Mouse (Mus musculus) 416B (cell line): ENCODE results near the gene Hsd3b7.
"Not testable (repeated sequence)": the region's sequence is repeated elsewhere in the genome, so short reads cannot be mapped to it uniquely, and the experiment has no call there.

Source experiments
- DNase-seq: peaks from one replicate; pipeline ENCODE4 v3.0.0; 2011; ENCODE audit warnings: low read depth

Hsd3b7 gene

DNA sequence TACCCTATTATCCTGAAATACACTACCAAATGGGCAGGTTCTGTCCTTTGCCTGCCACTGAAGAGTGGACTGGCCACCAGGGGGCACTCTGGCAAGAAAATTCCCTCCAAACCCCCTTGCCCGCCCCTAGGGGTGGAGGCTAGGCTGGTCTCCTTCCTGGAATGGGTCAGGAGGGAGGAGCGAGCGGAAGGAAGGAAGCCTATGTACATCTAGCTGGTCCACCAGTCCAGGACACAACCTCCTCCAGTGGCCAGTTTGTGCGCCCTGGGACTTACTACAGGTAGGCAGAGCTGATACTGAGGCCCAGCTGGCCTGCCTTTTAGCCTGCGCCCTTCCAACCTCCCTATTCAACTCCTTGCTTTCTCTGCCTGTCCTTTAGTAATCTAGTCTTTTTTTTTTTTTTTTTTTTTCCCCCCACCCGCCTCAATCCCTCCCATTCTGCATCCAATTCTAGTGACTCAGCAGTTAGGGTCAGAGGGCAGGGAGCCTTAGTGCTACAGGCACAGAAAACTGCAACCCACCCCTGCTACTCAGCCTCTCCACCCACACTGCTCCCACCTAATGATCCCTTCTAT is at the start of gene Hsd3b7:
Hsd3b7 (plus strand) TSS at position 170 of the 575 bp plus-strand sequence.
- peak; percentile 96 for DNase-seq

DNA sequence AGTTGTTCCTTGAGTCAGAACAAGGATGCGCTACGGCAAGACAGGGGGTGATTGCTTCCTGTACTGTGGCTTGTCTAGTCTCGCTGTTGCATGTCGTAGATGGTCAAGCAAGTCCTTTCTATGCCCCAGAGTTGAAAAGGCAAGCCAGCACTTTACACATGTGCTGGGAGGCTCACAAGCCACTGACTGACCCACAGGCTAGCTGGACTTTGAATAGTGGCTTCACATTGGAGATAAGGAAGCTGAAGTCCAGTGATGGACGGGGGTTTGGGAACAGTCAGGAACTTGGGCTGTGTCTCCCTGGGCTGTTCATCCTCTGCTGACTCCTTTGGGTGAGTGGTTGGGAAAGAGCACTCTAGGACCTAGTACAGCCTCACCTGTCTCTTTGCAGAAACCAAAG is 48.8 kb upstream of the Hsd3b7 start:
- no peak for DNase-seq

DNA sequence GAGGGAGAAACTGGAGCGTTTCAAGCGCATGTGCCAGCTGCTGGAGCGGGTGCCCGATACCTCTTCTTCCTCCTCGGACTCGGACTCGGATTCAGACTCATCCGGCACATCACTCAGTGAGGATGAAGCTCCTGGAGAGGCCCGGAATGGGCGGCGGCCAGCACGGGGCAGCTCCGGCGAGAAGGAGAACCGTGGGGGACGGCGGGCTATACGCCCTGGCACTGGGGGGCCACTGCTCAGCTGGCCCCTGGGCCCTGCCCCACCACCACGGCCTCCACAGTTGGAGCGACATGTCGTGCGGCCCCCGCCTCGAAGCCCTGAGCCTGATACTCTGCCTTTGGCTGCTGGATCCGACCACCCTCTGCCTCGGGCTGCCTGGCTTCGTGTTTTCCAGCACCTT is 48.3 kb upstream of the Hsd3b7 start:
- DNase-seq = no peak

DNA sequence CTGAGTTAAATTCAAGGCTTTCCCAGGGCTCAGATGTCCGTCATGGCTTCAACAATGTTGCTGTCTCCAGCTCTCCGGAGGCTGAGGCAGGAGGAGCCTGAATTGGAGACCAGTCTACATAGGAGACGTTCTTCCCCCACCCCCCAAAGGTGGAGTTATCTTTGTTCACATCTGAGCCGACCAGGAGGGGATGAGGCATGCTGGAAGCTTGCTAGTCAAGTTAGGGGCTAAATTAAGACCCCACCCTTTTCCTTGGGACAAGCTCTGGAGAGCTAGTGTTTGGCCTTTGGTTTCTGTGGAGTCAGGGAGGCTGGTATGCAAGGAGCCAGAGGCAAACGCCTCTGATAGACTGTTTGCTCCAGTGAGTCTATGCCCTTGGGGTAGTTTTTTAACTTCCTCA is 47.2 kb upstream of the Hsd3b7 start:
- DNase-seq = no peak

DNA sequence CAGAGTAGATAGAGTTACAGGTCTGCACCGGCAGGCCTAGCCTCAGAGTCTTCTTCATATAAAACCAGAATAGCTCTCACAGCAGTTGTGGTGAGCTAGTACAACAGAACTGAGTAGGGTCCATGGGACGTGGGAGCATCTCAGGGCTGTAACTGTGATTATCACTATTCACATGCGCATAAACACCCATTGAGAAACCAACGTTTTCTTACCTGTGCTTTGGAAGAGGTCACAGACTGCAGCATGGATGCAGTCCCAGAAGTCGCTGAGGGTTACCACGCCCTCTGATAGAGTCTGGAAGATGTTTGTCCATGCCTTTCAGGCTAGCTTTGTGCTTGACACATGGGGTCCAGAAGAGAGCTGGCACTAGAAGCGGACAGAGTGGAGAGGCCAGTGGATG is 46.7 kb upstream of the Hsd3b7 start:
- no peak for DNase-seq

DNA sequence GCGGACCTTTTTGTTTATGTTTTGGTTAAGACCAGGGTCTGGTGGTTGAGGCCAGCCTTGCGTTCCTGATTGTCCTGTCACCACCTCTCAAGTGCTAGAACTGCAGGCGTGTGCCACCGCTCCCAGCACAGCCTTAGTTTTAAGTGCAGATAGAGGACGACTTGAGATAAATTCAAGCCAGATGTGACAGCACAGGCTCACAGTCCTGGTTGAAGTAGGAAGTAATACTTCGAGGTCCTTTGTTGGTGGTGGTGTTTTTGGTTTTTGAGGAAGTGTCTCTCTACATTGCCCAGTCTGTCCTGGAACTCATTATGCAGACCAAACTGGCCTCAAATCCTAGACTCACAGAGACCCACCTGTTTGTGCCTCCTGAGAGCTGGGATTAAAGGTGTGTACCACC is 40.7 kb upstream of the Hsd3b7 start:
- no peak for DNase-seq

DNA sequence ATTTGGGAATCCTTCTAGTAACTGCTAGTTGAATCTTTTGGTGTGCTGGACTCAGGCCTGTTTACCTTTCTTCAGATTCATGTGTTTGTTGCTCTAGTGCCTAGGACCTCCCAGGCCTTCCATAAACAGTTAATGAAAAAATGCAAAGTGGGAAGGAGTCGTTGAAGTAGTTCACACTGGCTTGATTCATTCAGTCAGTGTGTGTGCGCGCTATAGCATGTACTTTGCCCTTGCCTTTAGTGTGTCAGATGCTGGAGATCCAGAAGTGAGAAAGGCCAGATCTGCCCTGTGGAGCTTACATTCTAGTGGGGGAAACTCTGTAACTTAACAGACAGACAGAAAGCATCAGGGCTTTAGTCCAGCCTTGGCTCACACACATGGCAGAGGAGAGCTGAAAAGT is 39.9 kb upstream of the Hsd3b7 start:
- no peak for DNase-seq

DNA sequence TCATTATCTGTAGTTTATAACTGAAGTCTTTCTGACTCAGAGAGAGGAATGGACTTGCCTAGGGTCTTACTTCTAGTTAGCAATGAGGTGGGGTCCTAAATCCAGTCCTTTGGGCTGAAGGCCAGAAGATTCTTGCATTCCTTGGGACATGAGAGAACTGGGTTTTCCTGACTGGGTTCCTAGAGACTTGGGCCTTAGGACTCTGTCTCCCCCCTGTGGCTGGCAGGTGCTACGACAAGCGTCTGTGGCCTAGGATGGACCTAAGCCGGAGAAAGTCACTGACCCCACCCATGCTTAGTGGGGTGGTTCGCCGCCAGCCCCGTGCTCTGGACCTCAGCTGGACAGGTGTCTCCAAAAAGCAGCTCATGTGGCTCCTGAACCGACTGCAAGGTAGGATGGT is 39.4 kb upstream of the Hsd3b7 start:
- peak; percentile 72 for DNase-seq

DNA sequence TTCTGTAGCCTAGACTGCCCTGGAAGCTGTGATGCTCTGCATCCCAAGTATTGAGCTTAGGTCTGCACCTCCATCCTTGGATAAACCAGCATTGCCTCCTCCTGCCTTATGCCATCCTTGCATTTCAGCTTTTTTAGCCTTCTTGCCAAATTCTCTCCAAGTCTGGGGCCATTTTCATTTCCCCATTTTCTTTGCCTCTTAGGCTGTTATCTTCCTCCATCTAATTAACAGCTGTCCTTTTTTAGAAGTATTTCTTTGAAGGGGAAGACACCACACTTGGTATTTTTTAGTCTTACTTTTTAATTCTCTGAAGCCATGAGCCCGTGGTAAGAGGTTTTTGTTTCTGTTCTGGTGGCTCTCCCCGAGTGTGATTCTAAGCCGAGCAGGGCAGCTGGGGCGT is 36.8 kb upstream of the Hsd3b7 start:
- no peak for DNase-seq

DNA sequence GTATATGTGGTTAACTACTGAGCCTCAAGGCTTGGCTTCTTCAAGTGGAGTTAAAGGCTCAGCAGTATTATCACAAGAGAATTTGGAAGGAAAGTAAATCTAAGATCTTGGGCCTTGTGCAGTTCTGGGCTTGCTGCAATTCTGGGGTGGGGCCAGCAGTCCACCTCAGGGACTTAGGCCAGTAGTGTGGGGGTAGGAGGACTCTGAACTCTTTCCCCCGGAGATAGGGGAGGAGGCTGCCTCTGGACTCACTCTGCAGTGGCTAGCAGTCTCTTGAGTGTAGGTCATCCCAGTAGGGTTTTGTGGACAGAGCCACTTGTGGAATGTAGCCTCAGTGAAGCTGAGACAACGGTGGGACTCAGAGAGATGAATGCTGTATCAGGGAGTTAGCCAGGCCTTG is 34.6 kb upstream of the Hsd3b7 start:
- DNase-seq = no peak

DNA sequence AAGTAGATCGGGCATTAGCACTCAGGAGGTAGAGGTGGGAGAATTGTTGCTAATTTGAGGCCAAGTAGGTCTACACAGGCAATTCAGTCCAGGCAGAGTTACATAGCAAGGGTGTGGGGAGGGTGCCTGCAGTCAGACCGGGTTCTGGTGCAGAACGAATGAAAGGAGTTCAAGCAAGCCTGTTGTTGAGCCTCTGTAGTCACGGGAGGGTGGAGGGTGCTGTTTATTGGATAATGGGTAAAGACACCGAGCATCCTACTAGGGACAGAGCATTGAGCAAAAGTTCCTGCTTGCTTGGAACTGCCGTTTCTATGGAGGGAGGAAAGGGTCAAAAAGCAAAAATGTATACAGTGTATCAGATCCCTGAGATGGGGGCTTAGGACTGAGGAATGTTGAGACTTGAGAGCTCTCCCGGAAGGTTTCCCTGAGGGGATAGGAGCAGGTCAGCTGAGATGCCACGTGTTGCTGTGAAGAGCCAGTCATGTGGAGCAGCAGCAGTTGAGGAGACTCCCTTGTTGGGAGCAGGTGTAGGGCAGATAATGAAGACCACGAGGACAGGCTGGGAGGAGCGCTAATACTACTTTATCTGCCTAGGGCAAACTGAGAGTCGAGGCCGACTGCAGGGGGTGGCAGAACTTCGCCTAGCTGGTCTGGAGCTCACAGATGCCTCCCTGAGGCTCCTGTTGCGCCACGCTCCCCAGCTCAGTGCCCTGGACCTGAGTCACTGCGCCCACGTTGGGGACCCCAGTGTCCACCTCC is 33.4 kb upstream of the Hsd3b7 start:
- DNase-seq = no peak

DNA sequence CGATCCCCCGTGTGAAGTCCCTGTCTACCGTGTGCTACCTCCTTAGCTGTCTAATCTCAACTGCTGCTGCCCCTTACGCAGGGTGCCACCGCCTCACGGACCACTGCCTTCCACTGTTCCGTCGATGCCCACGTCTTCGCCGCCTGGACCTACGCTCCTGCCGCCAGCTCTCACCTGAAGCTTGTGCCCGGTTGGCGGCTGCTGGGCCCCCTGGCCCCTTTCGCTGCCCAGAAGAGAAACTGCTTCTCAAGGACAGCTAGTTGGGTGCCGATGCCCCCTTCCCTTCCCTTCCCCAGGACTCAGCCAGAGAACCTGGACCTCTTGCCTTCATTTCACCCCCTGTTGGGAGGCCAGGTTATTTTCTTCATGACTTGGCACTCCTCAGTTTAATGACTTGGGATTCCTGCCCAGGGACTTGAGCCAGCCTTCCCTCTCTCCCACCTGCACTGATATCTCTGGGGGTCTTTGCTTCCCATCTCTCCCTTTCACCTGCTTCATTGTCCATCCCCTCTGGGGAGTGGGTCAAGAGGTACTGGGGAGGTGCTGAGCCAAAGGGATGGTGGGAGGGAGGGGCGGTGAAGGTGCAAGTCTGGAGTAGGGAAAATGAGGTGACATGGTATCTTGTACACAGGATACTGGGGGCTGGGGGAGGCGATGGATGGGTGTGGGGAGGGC is 32.6 kb upstream of the Hsd3b7 start:
- no peak for DNase-seq

DNA sequence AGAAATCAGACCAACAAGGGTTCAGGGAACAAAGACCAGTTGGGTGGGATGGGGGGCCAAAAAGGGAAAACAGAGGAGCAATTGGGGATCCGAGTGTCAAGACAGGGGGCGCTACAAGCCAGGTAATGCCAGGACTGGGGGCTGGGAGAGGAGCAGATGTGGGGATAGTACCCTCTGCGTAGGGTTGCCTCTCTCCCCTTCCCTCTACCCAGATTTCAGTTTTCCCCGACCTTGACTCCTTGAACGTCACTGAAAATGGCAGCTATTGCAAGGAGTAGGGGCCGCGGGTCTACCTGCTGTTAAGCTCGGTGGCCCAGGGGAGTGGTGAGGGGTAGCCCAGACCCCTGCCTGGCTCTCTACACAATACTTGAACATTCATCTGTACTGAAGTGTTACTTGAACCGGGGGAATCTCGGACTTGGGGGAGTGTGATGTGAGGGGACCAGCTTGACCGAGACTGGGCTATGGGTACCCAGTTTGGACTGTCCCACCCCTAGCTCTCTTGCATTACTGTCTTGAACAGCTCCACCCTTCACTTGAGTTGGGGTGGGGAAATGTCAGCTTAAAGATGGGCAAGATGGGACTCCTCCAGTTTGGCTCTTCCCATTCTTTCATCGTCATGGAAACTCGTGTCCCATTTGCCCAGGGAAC is 31.9 kb upstream of the Hsd3b7 start:
- DNase-seq = no peak

DNA sequence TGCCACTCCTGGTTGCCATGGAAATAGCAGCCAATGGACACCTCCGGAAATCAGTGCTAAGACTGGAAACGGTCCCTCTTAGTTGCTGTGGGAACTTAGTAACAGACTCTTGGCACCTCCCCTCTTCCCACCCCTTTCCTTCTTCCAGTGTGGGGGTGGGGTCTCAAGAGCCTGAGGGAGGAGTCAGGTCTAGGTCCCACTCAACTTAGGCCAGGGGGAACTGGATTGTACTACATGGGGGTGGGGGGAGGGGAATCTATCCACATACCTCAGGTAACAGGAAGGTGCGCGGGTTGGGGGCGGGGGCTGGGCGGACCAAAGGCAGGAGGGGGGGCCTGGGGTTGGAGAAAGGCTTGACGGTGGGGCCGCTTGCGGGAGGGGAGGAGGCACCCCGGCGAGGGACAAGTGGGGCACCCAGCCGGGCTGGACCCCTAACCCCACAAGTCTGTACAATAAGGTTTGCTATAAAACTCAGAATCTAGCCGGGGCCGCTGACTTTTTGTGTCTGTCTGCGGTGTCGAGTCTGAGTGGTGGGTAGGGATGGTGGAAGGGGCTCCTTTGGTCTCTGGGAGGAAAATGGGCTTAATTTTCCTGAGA is 31.3 kb upstream of the Hsd3b7 start:
- DNase-seq = peak; percentile 99

DNA sequence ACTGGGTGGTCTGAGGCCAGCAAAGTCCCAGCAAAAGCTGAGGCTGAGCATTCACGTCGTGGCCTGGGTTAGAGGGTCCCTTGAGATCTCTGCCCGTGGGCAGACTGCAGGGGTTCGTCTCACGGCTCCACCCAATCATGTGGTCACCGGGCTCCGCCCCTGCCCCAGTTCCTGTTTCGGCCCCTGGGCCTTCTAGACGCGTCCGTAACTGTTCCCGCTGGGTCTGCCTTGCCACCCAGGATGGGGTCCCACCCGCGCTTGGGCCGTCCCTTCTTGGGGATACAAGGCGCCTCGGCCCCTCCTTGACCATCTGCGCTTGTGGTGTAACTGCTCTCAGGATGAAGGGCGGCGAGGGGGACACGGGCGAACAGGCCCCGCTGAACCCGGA is 30.8 kb upstream of the Hsd3b7 start, which contains the start of gene Orai3:
Orai3 (plus strand) TSS at position 165 of the 388 bp plus-strand sequence.
- peak; percentile 89 for DNase-seq

DNA sequence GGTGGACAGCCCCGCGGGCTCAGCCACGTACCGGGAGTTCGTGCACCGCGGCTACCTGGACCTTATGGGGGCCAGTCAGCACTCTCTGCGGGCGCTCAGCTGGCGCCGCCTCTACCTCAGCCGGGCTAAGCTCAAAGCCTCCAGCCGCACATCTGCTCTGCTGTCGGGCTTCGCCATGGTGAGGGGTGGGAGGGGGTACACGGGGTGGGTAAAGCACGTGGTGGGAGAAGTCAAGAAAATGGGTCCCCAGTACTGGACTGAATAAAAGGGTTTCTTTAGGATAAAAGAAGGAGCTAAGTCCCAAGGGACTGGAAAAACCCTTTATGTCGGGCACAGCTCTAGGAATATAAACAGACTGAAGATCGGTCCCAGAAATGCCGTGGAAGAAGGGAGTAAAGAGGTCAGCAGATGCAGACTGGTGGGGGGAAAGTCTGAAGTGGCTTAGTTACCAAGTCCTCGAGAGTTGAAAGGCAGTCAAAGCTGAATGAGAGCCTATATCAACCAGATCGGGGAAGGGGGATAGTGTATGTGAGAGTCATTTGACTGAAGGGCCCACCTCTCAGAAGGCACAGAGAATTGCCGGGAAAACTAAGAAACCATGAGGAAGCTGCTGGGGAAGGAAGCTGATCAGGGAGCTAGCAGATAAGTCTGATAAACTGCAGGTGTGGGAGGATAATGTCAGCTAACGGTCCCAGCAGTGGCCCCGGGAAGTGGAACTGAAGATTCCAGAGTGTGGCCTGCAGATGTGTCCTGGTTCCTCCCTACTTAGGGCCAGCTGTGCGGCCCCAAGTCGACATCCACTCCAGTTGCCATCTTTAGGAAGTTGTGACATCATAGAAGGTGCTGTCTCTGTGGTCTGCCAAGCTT is 30.1 kb upstream of the Hsd3b7 start:
- peak; percentile 66 for DNase-seq

DNA sequence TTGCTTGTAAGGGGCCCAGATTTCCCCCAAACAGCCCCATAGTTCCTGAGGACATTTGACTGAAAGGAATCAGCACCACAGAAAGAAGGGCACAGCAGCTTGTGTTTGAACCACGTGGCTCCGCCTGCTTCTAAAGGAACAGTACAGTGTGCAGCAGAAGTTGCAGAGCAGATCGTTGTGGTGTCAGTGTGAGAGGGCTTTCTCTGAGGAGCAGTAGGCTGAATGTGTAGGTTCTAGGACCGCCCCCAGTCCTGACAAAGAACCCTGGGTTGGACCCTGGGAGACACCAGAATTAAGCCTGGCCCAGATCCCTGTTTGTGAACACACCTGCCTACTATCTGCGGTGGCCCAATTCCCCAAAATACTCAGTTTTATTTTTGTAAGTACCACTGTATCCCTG is 29.1 kb upstream of the Hsd3b7 start:
- DNase-seq = peak; percentile 64

DNA sequence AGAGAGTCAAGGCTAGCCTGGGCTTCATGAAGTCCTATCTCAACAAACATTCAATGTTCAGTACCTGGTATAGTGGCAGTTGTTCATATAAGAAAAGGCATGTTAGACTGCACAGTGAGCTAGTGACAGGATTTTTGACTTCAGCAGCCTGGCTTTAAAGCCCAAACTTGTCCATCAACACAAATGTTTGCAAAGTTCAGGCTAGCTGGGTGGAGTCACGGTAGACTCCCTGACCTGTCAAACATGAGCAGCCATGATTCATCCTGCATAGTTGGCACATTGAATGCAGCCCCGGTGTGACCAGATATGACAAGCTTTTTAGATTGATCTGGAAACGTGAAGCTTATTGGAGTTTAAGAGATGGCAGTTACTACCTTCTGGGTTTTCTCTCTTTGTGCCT is 28.3 kb upstream of the Hsd3b7 start:
- DNase-seq = peak; percentile 47

DNA sequence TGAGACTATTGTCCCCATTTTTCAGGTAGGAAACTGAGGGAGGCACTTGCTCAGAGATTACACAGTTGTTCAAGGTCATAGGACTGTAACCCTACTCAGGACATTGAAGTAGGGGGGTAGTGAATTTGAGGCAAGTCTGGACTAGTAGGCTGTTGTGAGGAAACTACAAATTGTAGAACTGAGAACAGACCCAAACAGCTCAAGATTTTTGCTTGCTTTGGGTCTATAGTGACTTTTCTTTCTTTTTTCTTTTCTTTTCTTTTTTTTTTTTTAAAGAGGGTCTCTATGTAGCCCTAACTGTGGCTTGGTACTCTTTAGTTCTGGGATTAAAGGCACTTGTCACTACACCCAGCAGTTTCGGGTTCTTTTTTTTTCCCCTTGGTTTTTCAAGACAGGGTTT is 27.8 kb upstream of the Hsd3b7 start:
- DNase-seq = peak; percentile 20

DNA sequence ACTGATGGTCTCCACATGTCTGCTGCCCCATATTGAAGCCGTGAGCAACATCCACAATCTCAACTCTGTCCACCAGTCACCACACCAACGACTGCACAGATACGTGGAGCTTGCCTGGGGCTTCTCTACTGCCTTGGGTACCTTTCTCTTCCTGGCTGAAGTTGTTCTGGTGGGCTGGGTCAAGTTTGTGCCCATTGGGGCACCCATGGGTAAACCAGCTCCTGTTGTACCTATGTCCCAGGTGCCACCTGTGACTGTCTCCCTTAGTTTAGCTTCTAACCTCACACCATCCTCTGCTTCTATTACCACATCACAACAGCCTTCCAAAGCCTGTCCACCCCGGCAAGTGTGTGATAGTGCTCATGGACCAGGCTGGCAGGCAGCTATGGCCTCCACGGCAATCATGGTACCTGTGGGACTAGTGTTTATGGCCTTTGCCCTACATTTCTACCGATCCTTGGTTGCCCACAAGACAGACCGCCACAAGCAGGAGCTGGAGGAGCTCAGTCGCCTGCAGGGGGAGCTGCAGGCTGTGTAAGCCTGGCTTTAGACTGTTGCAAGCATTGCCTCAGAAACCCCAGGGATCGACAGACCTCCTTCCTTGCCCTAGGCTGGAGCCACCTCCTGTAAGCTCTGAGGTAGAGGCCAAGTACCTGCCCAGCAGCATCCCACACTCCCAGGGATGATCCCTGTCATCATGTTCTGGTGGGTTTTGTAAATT is 26.6 kb upstream of the Hsd3b7 start:
- peak; percentile 90 for DNase-seq

DNA sequence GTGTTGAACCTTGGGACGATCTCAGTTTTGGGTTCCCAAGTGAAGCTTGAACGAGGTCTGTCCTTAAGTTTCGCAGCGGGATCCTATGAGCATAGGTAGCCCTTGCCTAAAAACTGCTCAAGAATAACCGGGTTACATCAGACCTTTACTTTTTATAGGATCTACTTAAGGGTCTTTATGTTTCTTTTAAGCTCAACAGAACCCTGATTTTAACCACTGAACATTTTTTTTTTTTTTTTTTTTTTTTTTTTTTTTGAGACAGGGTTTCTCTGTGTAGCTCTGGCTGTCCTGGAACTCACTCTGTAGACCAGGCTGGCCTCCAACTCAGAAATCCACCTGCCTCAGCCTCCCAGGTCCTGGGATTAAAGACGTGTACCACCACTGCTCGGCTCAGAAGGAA is 24.6 kb upstream of the Hsd3b7 start:
- not testable (repeated sequence) for DNase-seq
